Mouse (Mus musculus): ENCODE measurements around the gene Pde3a.
"Not testable (repeated sequence)": the region's sequence is repeated elsewhere in the genome, so short reads cannot be mapped to it uniquely, and the experiment has no call there.

The Pde3a gene

GRCm38 (mm10) chr6:141322961-141323360 lies 73.9 kb downstream of the Pde3a start:
- DNase-seq (ENCODE audit: extremely low read depth, low read depth), result no peak

- DNase-seq (ENCODE audit: extremely low read depth, low read depth), result not testable (repeated sequence)
These were observed 78.1 kb downstream of the Pde3a start for GRCm38 (mm10) chr6:141327134-141327533.

GRCm38 (mm10) chr6:141328071-141328470 lies 79.0 kb downstream of the Pde3a start:
- no peak for DNase-seq (ENCODE audit: extremely low read depth, low read depth)

GRCm38 (mm10) chr6:141331464-141331863 lies 82.4 kb downstream of the Pde3a start:
- DNase-seq (ENCODE audit: extremely low read depth, low read depth), result no peak

- no peak for DNase-seq (ENCODE audit: extremely low read depth, low read depth)
These were observed 83.6 kb downstream of the Pde3a start for GRCm38 (mm10) chr6:141332613-141333165.

GRCm38 (mm10) chr6:141333245-141333644 lies 84.2 kb downstream of the Pde3a start:
- DNase-seq (ENCODE audit: extremely low read depth, low read depth), result no peak

- no peak for DNase-seq (ENCODE audit: extremely low read depth, low read depth)
These were observed 86.8 kb downstream of the Pde3a start for GRCm38 (mm10) chr6:141335878-141336277.

- DNase-seq (ENCODE audit: extremely low read depth, low read depth), result no peak
These were observed 87.4 kb downstream of the Pde3a start for GRCm38 (mm10) chr6:141336438-141336837.

GRCm38 (mm10) chr6:141337673-141338072 lies 88.6 kb downstream of the Pde3a start:
- peak; percentile 7 for DNase-seq (ENCODE audit: extremely low read depth, low read depth)

GRCm38 (mm10) chr6:141341385-141341784 lies 92.3 kb downstream of the Pde3a start:
- no peak for DNase-seq (ENCODE audit: extremely low read depth, low read depth)

- no peak for DNase-seq (ENCODE audit: extremely low read depth, low read depth)
These were observed 98.8 kb downstream of the Pde3a start for GRCm38 (mm10) chr6:141347870-141348269.

GRCm38 (mm10) chr6:141348542-141348941 lies 99.5 kb downstream of the Pde3a start:
- no peak for DNase-seq (ENCODE audit: extremely low read depth, low read depth)

- DNase-seq (ENCODE audit: extremely low read depth, low read depth), result no peak
These were observed 101.2 kb downstream of the Pde3a start for GRCm38 (mm10) chr6:141350261-141350660.

- no peak for DNase-seq (ENCODE audit: extremely low read depth, low read depth)
These were observed 103.2 kb downstream of the Pde3a start for GRCm38 (mm10) chr6:141352277-141352676.

GRCm38 (mm10) chr6:141363664-141364063 lies 114.6 kb downstream of the Pde3a start:
- DNase-seq (ENCODE audit: extremely low read depth, low read depth), result no peak

- DNase-seq (ENCODE audit: extremely low read depth, low read depth), result no peak
These were observed 118.0 kb downstream of the Pde3a start for GRCm38 (mm10) chr6:141367037-141367436.

GRCm38 (mm10) chr6:141372697-141373096 lies 123.6 kb downstream of the Pde3a start:
- no peak for DNase-seq (ENCODE audit: extremely low read depth, low read depth)

- no peak for DNase-seq (ENCODE audit: extremely low read depth, low read depth)
These were observed 125.5 kb downstream of the Pde3a start for GRCm38 (mm10) chr6:141374469-141375057.

GRCm38 (mm10) chr6:141375155-141375554 lies 126.1 kb downstream of the Pde3a start:
- DNase-seq (ENCODE audit: extremely low read depth, low read depth), result no peak

- no peak for DNase-seq (ENCODE audit: extremely low read depth, low read depth)
These were observed 131.9 kb downstream of the Pde3a start for GRCm38 (mm10) chr6:141380927-141381326.

- DNase-seq (ENCODE audit: extremely low read depth, low read depth), result no peak
These were observed 132.4 kb downstream of the Pde3a start for GRCm38 (mm10) chr6:141381473-141381872.

GRCm38 (mm10) chr6:141381881-141382370 lies 132.9 kb downstream of the Pde3a start:
- no peak for DNase-seq (ENCODE audit: extremely low read depth, low read depth)

- no peak for DNase-seq (ENCODE audit: extremely low read depth, low read depth)
These were observed 139.0 kb downstream of the Pde3a start for GRCm38 (mm10) chr6:141388104-141388503.
